Mouse (Mus musculus) kidney, postnatal 4 days (tissue): ENCODE results near the gene Trabd2b.

Experiments
- DNase-seq, 2 experiments: peaks; one replicate each; pipeline ENCODE4 v3.0.0; 2021; ENCODE audit warnings: mixed read lengths in 2 of 2

Trabd2b gene

DNA sequence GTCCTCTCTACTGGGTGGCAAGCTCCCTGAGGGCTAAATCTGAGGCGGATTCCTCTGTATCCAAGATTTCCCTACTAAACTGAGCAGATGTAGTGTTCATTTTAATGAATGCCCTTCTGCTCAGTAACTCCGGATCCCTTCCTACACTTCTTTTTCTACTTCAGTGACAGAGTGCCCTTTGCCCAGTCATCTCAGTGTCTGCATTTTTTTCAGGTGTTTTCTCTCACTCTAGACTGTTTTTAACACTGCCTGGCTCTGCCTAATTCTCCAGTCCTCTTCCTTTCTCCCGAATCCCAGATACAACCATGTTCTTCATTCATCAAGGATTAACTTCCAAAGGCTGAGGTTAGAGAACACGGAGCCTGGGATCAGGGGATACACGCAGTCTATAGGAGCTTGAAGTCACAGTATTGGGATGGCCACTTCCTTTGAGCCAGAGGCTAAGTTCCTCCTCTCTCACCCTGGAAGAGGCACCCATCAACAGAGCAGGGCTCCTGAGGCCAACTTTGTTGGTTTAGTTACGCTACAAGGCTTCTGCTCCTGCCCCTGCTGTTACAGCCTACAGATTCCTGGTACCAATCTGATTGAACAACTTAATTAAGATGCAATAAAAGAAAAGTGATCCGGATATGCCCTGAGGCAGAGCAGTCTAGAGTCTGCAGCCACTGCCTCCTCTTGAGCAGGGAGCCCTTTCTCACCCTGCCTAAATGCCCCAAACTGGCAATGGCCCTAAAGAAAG, 4.4 kb upstream of the Trabd2b start:
- peak; percentile 17 to 50 for DNase-seq

GRCm38 (mm10) chr4:114405682-114406354, 706 bp upstream of the Trabd2b start:
- DNase-seq, result peak; percentile 93 to 95

DNA sequence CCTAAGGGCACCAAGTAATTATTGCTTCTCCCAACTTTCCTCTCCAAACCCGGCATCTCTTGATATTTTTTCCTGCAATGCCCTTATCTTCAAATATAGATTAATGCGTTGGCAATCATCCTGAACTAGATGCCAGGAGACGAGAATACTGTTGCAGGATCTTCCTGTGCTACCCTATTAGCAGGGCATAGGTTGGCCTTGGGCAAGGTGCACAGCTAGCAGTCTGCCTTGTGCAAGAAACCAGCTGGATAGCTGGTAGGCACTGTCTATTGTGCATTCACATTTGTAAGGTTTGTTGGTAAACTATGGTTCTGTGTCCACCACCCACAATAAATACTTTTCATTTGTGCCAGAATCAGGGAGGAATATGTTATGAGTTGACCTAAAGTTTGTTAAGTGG, 992 bp downstream of the Trabd2b start:
- DNase-seq, result no peak

DNA sequence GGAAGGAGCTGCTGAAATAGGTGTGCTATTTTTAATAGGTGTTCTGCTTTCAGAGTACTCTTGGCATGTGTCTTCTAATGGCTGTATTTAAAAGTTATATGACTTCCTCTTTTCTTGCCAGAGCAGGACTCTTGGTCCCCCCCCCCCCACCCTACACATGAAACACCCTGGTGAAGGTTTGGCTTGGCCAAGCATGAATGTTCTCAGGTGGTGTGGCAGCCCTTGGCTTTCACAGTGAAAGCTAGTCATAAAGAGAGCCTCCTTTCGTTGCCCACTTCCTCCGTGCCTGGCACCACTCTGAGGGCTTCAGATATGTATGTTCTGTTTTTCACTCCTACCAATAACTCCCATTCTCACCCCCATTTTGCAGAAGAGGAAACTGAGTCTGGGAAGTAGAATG, 1.8 kb downstream of the Trabd2b start:
- DNase-seq, result no peak

DNA sequence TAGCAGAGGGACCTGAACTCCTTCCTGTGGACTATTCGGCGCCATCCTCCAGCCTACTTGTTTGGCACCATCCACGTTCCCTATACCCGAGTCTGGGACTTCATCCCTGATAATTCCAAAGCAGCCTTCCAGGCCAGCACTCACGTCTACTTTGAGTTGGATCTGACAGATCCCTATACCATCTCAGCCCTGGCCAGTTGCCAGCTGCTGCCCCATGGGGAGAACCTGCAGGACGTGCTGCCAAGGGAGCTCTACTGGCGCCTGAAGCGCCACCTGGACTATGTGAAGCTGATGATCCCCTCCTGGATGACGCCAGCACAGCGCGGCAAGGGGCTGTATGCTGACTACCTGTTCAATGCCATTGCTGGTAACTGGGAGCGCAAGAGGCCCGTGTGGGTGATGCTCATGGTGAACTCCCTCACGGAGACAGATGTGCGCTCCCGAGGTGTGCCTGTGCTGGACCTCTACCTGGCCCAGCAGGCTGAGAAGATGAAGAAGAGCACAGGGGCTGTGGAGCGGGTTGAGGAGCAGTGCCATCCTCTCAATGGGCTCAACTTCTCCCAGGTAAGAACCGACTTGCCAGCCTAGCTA, 2.5 kb downstream of the Trabd2b start:
- DNase-seq, result peak; percentile 59 to 69

DNA sequence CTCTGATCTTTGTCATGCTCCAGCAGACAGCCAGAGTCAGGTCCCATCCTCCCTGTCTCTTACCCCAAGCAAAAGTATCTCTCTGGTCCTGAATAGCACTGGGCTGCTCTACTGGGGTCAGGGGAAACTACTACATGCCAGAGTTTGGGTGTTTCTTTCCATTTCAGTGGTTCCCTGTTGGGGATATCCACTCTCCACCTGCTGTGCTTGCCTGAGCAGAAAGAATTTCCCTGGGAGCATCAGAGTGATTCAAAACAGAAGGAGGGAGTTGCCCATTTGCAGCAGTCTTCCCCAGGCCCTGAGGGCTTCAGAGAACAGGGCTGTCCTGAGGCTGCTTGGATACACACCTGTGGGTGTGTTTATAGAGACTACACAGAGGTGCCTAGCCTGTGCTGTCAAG, 3.0 kb downstream of the Trabd2b start:
- DNase-seq, result peak; percentile 35 to 48

DNA sequence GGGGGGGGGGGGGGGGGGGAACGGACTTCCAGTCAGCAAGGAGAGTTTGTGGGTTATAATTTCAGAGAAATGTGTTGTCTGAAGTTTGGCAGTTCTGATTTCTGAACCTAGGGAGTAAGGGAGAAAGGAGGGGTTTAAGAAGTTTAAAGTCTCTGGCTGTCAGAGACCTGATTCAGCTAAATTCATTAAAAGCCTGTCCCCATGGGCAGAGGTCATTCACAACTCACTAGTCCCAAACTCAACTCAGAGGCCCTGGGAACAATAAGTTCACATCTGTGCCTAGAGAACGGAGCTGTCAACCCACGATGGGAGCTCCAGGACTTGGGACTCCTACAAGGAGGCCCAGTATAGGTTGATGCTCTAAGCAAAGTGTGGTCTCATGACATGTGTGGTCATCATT, 3.5 kb downstream of the Trabd2b start:
- no peak for DNase-seq

DNA sequence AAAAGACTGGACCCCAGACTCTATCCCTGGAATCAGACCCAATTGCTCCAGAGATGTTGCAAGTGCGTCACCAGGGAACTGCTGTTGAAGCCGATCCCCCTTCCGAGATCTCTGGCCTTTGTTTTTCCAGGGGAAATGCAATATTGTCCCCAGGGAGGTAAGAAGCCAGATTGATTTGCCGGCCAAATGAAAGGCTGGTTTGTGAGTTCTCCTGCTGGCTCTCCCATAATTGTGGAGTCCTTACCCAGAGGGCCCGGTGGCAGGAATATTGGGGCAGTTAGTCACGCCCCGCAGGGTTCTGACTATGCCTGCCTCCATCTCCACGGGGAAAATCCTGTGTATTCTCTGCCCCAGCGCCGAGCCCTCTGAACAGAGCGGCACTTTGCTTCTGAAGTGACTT, 3.9 kb downstream of the Trabd2b start:
- peak; percentile 41 to 61 for DNase-seq

GRCm38 (mm10) chr4:114410958-114411661, 4.6 kb downstream of the Trabd2b start:
- DNase-seq, result no peak

- no peak for DNase-seq
Measured at GRCm38 (mm10) chr4:114411846-114412390, 5.4 kb downstream of the Trabd2b start.

DNA sequence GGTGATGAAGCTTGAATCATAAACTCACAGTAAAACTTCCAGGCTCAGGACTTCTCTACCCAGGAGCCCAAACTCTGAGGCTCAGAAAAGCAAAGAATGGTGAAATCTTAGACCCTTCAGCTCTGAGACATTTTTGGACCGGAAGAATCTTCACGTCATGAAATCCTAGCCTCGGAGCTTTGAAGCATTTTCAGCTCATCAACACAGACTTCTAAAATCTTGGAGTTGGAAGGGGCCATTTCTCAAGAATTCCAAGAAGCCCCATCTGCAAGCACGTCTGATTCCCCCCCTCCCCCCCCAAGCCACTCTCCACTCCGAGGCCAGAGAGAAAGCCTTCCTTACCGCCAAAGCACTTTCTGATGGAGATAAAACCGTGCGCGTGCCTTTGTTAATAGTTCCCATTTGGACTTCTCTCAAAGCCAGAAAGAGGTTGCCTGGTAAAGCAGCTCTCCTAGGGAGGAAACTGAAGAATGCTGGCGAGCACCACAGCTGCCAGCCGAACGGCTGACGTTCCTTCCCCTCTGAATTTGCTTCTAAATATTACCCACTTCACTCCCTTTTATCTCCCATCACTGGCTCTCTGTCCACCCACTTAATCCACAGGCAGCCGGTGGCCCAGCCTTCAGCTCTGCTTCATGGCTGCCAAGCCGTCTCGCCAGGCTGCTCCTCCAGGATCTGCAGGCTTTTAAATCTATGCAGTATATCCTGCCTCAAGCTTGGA, 9.6 kb downstream of the Trabd2b start:
- DNase-seq, result peak in 1 of 2 experiments; percentile 23

GRCm38 (mm10) chr4:114420154-114420553, 13.6 kb downstream of the Trabd2b start:
- no peak for DNase-seq

DNA sequence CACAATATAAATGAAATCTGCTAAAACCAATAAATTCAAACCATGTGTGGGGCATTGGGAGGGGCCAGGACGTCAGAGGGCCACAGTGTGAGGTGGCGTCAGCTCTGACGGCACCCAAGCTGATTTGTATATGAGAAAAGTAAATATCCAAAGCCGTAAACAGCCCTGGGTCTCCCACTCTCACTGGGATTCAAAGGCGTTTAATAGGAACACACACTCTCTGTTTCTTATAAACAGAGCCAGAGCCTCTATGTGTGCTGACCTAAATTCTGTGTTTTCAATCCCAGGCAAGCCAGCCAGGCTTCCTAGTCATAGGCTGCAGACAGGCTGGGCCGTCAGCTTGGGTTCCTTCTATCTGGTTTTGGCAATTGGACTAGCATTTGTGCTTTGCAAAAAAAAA, 16.6 kb downstream of the Trabd2b start:
- DNase-seq, result no peak

GRCm38 (mm10) chr4:114425808-114426207, 19.3 kb downstream of the Trabd2b start:
- DNase-seq, result no peak

DNA sequence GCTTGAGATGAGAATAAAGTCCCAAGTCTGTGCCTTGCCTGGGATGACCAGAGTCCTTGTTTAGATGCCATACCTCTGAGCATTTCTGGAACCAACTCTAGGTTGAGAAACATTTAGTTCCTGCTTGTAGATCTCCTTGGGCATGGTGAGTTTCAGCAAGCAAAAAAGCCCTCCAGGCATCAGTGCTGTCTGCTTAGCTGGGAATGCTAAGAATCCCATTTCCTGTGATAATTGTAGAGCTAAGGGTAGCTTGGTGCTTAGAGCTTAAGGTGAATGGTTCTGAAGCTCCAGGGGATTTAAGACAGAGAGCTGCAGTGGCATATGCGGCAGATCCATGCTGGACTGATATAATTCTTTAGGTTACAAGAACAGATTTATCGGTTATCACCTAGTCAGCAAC, 26.2 kb downstream of the Trabd2b start:
- no peak for DNase-seq

GRCm38 (mm10) chr4:114433440-114433839, 26.9 kb downstream of the Trabd2b start:
- no peak for DNase-seq

- no peak for DNase-seq
Measured at GRCm38 (mm10) chr4:114434766-114435165, 28.2 kb downstream of the Trabd2b start.

DNA sequence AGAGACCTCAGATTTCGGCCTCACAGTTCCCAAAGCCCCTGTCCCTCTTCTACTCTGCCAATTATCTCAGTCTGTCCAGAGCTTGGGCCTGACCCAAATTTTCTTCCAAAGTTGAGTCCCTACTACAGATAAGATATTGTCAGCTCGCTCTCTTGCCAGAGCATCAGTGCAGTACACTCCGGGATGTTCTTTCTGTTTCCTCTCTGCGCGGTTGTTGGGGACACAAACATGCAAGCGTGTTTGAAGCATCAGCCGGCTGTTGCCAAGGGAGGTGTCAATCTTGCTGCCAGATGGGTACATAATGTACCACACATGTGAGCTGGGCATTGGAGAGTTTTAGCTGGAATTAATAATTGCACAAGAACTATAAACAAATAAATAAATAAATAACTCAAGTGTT, 28.9 kb downstream of the Trabd2b start:
- DNase-seq, result no peak

GRCm38 (mm10) chr4:114438764-114439163, 32.2 kb downstream of the Trabd2b start:
- peak in 1 of 2 experiments; percentile 29 for DNase-seq

- DNase-seq, result peak; percentile 16 to 43
Measured at GRCm38 (mm10) chr4:114442186-114442585, 35.7 kb downstream of the Trabd2b start.

- DNase-seq, result no peak
Measured at GRCm38 (mm10) chr4:114442661-114443060, 36.1 kb downstream of the Trabd2b start.

DNA sequence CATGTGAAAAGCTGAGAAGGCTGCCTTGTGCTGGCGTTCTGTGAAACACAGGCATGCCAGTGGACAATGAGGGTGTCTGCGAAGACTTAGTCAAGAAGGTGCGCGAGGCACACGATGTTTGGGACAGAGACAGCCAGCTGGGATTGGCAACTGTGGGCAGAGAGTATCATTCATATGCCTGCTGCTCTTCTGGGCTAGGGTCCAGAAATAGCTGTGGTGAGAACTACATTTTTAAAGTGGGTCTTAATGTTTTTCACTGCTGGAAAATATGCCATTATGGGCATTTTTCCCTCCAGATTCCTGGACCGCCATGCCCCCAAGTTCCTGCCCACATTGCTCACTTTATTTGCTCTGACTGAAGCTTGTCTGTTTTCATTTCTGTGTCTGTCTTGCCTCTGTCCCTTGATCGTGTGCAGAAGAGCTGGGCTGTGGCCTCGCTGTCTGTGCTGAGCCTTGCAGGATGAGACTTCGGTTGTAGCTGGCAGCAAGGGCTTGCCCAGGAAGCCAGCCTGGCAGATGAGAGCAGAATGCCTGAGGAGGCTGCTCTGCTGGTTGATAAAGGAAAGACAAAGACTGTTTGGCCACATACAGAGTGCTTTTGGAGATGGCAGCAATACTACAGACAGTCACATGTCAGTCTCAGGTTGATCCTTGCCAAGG, 42.0 kb downstream of the Trabd2b start:
- no peak for DNase-seq
